Mouse (Mus musculus): ENCODE results near the gene Gm9745. TPM values are rescaled to one million over a fixed set of nuclear protein-coding genes. Genes with fewer than 3 reads are reported as not detected.

The Gm9745 gene
- polyA plus RNA-seq, 1 experiment from 2014 or later, result not detected

Small RNA genes lying within 50 kb of the gene (microRNA-seq; reads per million reads assigned to microRNA genes)
- not detected for gene Gm22750

Other genes with a start within 250 kb of the Gm9745 start
- 15.0 and 15.5 TPM in 2 replicates for gene Wdr37, start 76.3 kb downstream of the Gm9745 start, polyA plus RNA-seq (2015; fragmentation: Nextera tagmentation; extraction: Ambion mirVana)
- gene Idi1, start 62.7 kb downstream of the Gm9745 start, polyA plus RNA-seq (2015; fragmentation: Nextera tagmentation; extraction: Ambion mirVana), result 46.9 and 47.1 TPM in 2 replicates
- not detected in 2 replicates for gene Idi2, start 4.6 kb upstream of the Gm9745 start, polyA plus RNA-seq (2015; fragmentation: Nextera tagmentation; extraction: Ambion mirVana)
- 61.0 and 65.4 TPM in 2 replicates for gene Gtpbp4, start 47.9 kb upstream of the Gm9745 start, polyA plus RNA-seq (2015; fragmentation: Nextera tagmentation; extraction: Ambion mirVana)
- 27.4 and 27.9 TPM in 2 replicates for gene Larp4b, start 145.7 kb upstream of the Gm9745 start, polyA plus RNA-seq (2015; fragmentation: Nextera tagmentation; extraction: Ambion mirVana)

Measured in kidney, postnatal 0 days (tissue).